Mouse (Mus musculus): ENCODE results near the gene Nipbl. TPM values are rescaled to one million over a fixed set of nuclear protein-coding genes. Genes with fewer than 3 reads are reported as not detected.
"Not testable (repeated sequence)": the region's sequence is repeated elsewhere in the genome, so short reads cannot be mapped to it uniquely, and the experiment has no call there.

Gene Nipbl
- polyA plus RNA-seq (2014; fragmentation: Nextera tagmentation; extraction: Ambion mirVana), result 16.9 and 18.4 TPM in 2 replicates

GRCm38 (mm10) chr15:8443926-8444889, at the start of gene Nipbl:
Gene Nipbl (minus strand): TSS chr15:8444463.
- H3K27me3 ChIP-seq (ENCODE audit: control insufficient read depth, insufficient read depth, low read length), result no peaks in the 10 kb centered on the region
- H3K4me1 ChIP-seq (replicated peaks; ENCODE audit: control insufficient read depth, insufficient read depth, low read length), result peaks cover 34% of the 10 kb centered on the region
- H3K9me3 ChIP-seq (ENCODE audit: control insufficient read depth, low read length), result no peaks in the 10 kb centered on the region
- H3K36me3 ChIP-seq (replicated peaks; ENCODE audit: control insufficient read depth, insufficient read depth), result no peaks in the 10 kb centered on the region
- under 1% methylated on average over 67 of the region's 102 CpGs for WGBS
- peak within 1 kb of the TSS; percentile 82 for H3K4me3 ChIP-seq (replicated peaks; ENCODE audit: low read length)
- DNase-seq (ENCODE audit: low spot score) (peak; percentile 88), ATAC-seq (ENCODE audit: low FRiP score) (peak; percentile 93)
- H3K4me2 ChIP-seq (replicated peaks), result peak within 1 kb of the TSS; percentile 93
- peak within 1 kb of the TSS; percentile 93 for H3K27ac ChIP-seq
- peak within 1 kb of the TSS; percentile 90 for H3K9ac ChIP-seq

DNA sequence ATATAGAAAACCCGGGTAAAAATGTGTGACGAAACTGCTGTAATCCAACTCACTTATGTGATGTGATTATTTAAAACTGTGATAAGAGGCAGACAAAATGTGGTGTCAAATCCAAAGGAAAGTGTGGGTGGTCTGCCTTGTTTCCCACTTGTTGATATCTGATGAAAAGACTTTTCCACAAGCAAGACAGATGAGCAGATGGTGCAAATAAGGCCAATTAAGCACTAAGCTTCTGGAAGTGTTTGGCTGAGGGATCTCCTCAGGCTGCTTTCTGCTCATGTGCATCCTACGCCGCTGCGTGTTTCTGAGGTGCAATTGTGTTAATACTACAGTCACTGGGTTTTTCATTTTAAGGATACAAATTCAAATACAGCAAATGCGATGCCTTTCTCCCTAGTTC, 41.0 kb upstream of the Nipbl start:
- Histone ChIP-seq H3K4me1 (replicated peaks; ENCODE audit: control insufficient read depth, insufficient read depth, low read length) (no peaks in the 10 kb centered on the region), H3K36me3 (replicated peaks; ENCODE audit: control insufficient read depth, insufficient read depth) (no peaks in the 10 kb centered on the region), H3K27me3 (ENCODE audit: control insufficient read depth, insufficient read depth, low read length) (no peaks in the 10 kb centered on the region), H3K9me3 (ENCODE audit: control insufficient read depth, low read length) (no peaks in the 10 kb centered on the region), H3K4me2 (replicated peaks) (no peak overlapping the region), H3K27ac (no peak overlapping the region), H3K4me3 (replicated peaks; ENCODE audit: low read length) (no peak overlapping the region), H3K9ac (no peak overlapping the region)
- ATAC-seq (ENCODE audit: low FRiP score) (no peak), DNase-seq (ENCODE audit: low spot score) (no peak)
- 91% methylated on average over 6 of the region's 6 CpGs for WGBS

DNA sequence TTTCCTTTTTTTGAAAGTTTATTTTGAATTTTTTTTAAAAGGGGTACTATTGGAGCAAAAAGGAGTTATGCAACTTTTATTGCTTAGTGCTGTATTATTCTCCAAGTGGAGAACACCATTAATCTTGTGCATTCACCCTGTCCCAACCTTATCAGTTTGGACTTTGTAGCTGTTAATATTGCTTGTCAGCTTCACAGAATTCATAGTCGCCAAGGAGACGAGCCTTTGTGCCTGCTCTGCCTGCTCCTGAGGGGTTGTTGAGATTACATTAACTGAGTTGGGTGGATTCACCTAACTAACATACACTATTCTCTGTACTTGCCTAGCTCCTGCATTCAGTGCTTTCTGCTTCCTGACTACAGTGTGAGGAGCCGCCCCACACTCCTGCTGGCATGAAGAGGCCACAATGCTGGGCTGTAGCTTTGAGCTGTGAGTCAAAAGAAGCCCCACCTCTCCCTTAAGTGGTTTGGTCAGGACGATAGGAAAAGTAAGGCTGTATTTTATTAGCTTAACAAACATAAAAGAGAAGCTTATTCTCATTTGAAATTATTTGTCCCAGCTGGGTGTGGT, 24.8 kb upstream of the Nipbl start:
- H3K9ac ChIP-seq, result no peak overlapping the region
- no peak overlapping the region for H3K4me2 ChIP-seq (replicated peaks)
- DNase-seq (ENCODE audit: low spot score) (no peak), ATAC-seq (ENCODE audit: low FRiP score) (no peak)
- H3K9me3 ChIP-seq (ENCODE audit: control insufficient read depth, low read length), result no peaks in the 10 kb centered on the region
- H3K4me3 ChIP-seq (replicated peaks; ENCODE audit: low read length), result no peak overlapping the region
- 64% methylated on average over 4 of the region's 4 CpGs for WGBS
- H3K27me3 ChIP-seq (ENCODE audit: control insufficient read depth, insufficient read depth, low read length), result no peaks in the 10 kb centered on the region
- no peak overlapping the region for H3K27ac ChIP-seq
- no peaks in the 10 kb centered on the region for H3K36me3 ChIP-seq (replicated peaks; ENCODE audit: control insufficient read depth, insufficient read depth)
- no peaks in the 10 kb centered on the region for H3K4me1 ChIP-seq (replicated peaks; ENCODE audit: control insufficient read depth, insufficient read depth, low read length)

GRCm38 (mm10) chr15:8463521-8463920, 19.3 kb upstream of the Nipbl start:
- DNase-seq (ENCODE audit: low spot score) (no peak), ATAC-seq (ENCODE audit: low FRiP score) (no peak)
- Histone ChIP-seq H3K4me3 (replicated peaks; ENCODE audit: low read length) (no peak overlapping the region), H3K27me3 (ENCODE audit: control insufficient read depth, insufficient read depth, low read length) (no peaks in the 10 kb centered on the region), H3K4me1 (replicated peaks; ENCODE audit: control insufficient read depth, insufficient read depth, low read length) (no peaks in the 10 kb centered on the region), H3K9ac (no peak overlapping the region), H3K9me3 (ENCODE audit: control insufficient read depth, low read length) (no peaks in the 10 kb centered on the region), H3K27ac (no peak overlapping the region), H3K4me2 (replicated peaks) (no peak overlapping the region), H3K36me3 (replicated peaks; ENCODE audit: control insufficient read depth, insufficient read depth) (no peaks in the 10 kb centered on the region)
- WGBS, result 86% methylated on average over 1 of the region's 1 CpGs

DNA sequence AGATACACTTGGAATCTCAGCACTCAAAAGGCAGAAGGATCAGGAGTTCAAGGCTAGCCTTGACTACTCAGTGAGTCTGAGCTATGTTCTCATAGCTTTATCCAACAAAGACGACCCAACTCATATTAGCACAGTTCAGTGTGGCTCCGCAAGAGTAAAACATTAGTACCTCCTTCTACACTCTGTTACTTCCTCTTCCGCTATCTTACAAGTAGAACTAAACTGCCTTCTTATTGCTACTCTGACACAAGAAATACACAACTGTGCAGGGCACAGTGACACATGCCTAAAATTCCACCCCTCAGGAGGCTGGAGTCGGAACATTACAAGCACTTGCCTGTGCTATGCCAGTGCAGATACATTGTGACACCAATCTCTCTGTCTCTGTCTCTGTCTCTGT, 18.5 kb upstream of the Nipbl start:
- 91% methylated on average over 4 of the region's 4 CpGs for WGBS

DNA sequence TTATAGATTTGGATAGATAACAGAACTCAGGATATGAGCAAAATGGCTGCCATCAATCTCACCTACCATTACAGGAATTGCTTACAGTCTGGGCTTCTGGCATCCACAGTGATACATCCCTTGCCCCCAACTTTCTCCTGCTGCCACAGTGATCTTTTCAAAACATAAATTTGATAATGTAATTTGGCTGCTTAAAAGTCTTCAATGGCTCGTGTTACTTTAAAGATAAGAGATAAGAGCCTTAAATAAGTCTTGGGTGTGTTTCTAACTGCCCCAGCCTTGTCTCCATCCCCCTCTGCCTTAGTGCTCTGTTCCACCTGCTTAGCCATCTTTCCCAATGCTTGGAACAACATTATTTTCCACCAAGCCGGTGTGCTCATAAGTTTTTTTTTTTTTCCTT, 16.6 kb upstream of the Nipbl start:
- no peak overlapping the region for H3K27ac ChIP-seq
- no peaks in the 10 kb centered on the region for H3K4me1 ChIP-seq (replicated peaks; ENCODE audit: control insufficient read depth, insufficient read depth, low read length)
- DNase-seq (ENCODE audit: low spot score), result no peak
- no peak overlapping the region for H3K4me3 ChIP-seq (replicated peaks; ENCODE audit: low read length)
- H3K9ac ChIP-seq, result no peak overlapping the region
- H3K9me3 ChIP-seq (ENCODE audit: control insufficient read depth, low read length), result no peaks in the 10 kb centered on the region
- 77% methylated on average over 2 of the region's 2 CpGs for WGBS
- no peaks in the 10 kb centered on the region for H3K36me3 ChIP-seq (replicated peaks; ENCODE audit: control insufficient read depth, insufficient read depth)
- no peak for ATAC-seq (ENCODE audit: low FRiP score)
- H3K4me2 ChIP-seq (replicated peaks), result no peak overlapping the region
- H3K27me3 ChIP-seq (ENCODE audit: control insufficient read depth, insufficient read depth, low read length), result no peaks in the 10 kb centered on the region

More for the DNA sequence above, 18.5 kb upstream of the Nipbl start:
- H3K9me3 ChIP-seq (ENCODE audit: control insufficient read depth, low read length), result no peaks in the 10 kb centered on the region
- DNase-seq (ENCODE audit: low spot score), result no peak
- no peak overlapping the region for H3K9ac ChIP-seq
- H3K4me2 ChIP-seq (replicated peaks), result no peak overlapping the region
- H3K4me1 ChIP-seq (replicated peaks; ENCODE audit: control insufficient read depth, insufficient read depth, low read length), result no peaks in the 10 kb centered on the region
- H3K27me3 ChIP-seq (ENCODE audit: control insufficient read depth, insufficient read depth, low read length), result no peaks in the 10 kb centered on the region
- no peaks in the 10 kb centered on the region for H3K36me3 ChIP-seq (replicated peaks; ENCODE audit: control insufficient read depth, insufficient read depth)
- no peak overlapping the region for H3K4me3 ChIP-seq (replicated peaks; ENCODE audit: low read length)
- no peak for ATAC-seq (ENCODE audit: low FRiP score)
- no peak overlapping the region for H3K27ac ChIP-seq

GRCm38 (mm10) chr15:8459979-8460378, 15.7 kb upstream of the Nipbl start:
- Histone ChIP-seq H3K4me2 (replicated peaks) (no peak overlapping the region), H3K36me3 (replicated peaks; ENCODE audit: control insufficient read depth, insufficient read depth) (no peaks in the 10 kb centered on the region), H3K9me3 (ENCODE audit: control insufficient read depth, low read length) (no peaks in the 10 kb centered on the region), H3K27ac (no peak overlapping the region), H3K4me1 (replicated peaks; ENCODE audit: control insufficient read depth, insufficient read depth, low read length) (no peaks in the 10 kb centered on the region), H3K4me3 (replicated peaks; ENCODE audit: low read length) (no peak overlapping the region), H3K27me3 (ENCODE audit: control insufficient read depth, insufficient read depth, low read length) (no peaks in the 10 kb centered on the region), H3K9ac (no peak overlapping the region)
- DNase-seq (ENCODE audit: low spot score), result no peak
- WGBS, result 96% methylated on average over 2 of the region's 2 CpGs
- no peak for ATAC-seq (ENCODE audit: low FRiP score)

DNA sequence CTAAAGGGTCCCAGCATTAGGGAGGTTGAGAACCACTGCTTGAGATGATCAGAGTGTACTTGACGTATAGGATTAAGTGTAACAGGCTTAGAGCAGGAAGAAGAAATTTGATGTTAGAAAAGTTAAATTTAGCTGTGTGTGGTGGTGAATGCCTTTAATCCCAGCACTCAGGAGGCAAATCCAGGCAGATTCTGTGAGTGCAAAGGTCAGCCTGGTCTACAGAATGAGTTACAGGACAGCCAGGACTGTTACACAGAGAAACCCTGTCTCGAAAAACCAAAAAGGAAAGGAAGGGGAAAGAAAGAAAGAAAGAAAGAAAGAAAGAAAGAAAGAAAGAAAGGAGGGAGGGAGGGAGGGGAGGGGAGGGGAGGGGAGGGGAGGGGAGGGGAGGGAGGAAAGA, 12.0 kb upstream of the Nipbl start:
- H3K36me3 ChIP-seq (replicated peaks; ENCODE audit: control insufficient read depth, insufficient read depth); H3K27me3 ChIP-seq (ENCODE audit: control insufficient read depth, insufficient read depth, low read length); H3K4me1 ChIP-seq (replicated peaks; ENCODE audit: control insufficient read depth, insufficient read depth, low read length); H3K9ac ChIP-seq; ATAC-seq (ENCODE audit: low FRiP score); DNase-seq (ENCODE audit: low spot score); H3K27ac ChIP-seq; H3K4me2 ChIP-seq (replicated peaks); H3K9me3 ChIP-seq (ENCODE audit: control insufficient read depth, low read length); H3K4me3 ChIP-seq (replicated peaks; ENCODE audit: low read length): not testable (repeated sequence)
- WGBS, result 88% methylated on average over 1 of the region's 2 CpGs

DNA sequence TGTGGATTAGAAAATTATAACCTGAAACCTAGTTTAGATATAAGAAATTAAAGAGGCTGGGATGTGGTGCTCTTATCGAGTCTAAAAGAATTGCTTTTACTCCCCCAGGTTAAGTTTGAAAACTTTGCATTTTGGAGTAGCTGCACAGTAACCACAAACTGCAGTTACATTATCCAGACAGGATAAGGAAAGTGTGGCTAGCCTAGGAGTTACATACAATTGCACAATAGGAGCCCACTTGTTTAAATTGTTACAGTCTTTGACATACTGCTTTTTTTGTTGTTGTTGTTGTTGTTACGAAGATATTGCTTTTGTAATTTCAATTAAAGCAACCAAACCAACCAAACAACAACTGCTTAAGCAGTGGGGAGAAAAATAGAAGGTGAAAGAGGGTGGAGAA, 11.2 kb upstream of the Nipbl start:
- H3K9me3 ChIP-seq (ENCODE audit: control insufficient read depth, low read length), result no peaks in the 10 kb centered on the region
- DNase-seq (ENCODE audit: low spot score), result no peak
- H3K4me1 ChIP-seq (replicated peaks; ENCODE audit: control insufficient read depth, insufficient read depth, low read length), result no peaks in the 10 kb centered on the region
- ATAC-seq (ENCODE audit: low FRiP score), result no peak
- H3K27me3 ChIP-seq (ENCODE audit: control insufficient read depth, insufficient read depth, low read length), result no peaks in the 10 kb centered on the region
- no peak overlapping the region for H3K27ac ChIP-seq
- no peaks in the 10 kb centered on the region for H3K36me3 ChIP-seq (replicated peaks; ENCODE audit: control insufficient read depth, insufficient read depth)
- H3K4me2 ChIP-seq (replicated peaks), result no peak overlapping the region
- 92% methylated on average over 2 of the region's 2 CpGs for WGBS
- H3K9ac ChIP-seq, result no peak overlapping the region
- H3K4me3 ChIP-seq (replicated peaks; ENCODE audit: low read length), result no peak overlapping the region
